Mouse (Mus musculus): ENCODE measurements around the gene Gpr176. TPM values are rescaled to one million over a fixed set of nuclear protein-coding genes. Genes with fewer than 3 reads are reported as not detected.

Gpr176 gene
- total RNA-seq, 2 experiments from 2014 or later = 0.08 to 0.16 TPM

DNA sequence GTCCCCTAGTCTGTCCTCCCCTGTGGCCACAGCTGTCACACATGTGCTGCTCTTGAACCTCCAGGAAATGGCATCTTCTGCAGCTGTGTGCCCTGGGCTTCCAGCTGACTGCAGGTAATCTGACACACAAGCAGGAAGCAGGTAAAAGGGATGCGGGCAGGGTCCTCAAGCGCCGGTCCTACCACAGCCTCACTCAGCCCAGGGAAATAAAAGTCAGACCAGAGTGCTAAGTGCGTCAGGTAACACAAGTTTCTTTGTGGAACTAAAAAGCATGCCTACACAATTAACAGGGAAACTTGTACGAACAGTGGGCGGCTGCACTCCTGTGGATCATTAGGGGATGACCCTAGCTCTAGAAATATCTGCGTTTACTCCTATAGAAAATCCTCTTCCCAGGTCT, 137.0 kb downstream of the Gpr176 start:
- DNase-seq = no peak

DNA sequence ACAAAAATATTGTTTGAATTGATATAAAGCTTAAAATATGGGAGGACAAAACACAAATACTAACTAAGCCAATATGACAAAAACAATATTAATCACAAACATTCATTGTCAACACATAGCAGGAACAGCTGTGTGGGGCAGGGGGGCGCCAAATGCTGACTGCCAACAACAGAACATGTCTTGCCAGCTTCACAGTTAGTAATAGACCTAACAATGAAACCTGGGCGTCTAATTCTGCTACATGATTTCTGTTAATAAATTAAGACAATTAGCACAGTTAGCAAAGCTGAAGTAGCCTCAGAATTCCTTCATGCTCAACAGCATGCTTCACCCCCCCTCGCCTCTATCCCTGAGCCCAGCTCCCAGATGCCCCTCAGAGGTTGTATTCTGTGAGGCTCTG, 137.6 kb downstream of the Gpr176 start:
- DNase-seq = no peak

DNA sequence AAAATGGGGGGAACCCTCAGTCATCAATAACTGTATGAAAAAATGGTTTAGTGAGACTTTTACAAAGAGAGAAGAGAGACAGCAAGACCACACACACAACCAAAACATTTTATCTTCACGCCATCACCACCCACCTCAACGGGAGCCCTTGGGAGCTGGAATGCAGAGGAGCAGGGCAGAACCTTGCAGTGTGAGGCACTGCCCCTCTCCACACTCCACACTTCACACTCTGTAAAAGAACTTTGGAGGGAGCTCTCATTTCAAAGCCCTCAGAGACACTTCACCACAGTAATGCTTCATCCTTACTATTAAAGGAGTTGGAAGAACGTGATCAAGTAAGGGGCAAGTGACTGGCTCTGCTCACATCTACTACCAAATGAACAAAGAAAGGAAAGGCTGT, 142.7 kb downstream of the Gpr176 start:
- no peak for DNase-seq

GRCm38 (mm10) chr2:118228486-118229079, 144.6 kb downstream of the Gpr176 start:
- DNase-seq = no peak

Small RNA genes lying within 50 kb of the gene (microRNA-seq; reads per million reads assigned to microRNA genes)
- gene Gm22800 (ENCODE audit: borderline replicate concordance in 2 of 2) = 0 reads per million in 2 experiments

Other genes with a start within 250 kb of the Gpr176 start
- not detected for gene Fsip1, start 116.5 kb downstream of the Gpr176 start, total RNA-seq (2021)
- gene Eif2ak4, start 15.2 kb upstream of the Gpr176 start, total RNA-seq (2021) = 1 to 10 TPM; 3.4 to 3.5 TPM
- gene Srp14, start 106.3 kb upstream of the Gpr176 start, total RNA-seq (2021) = 100 to 1,000 TPM; 129 to 134 TPM
- gene Bmf, start 176.3 kb upstream of the Gpr176 start, total RNA-seq (2021) = 1 to 10 TPM; 3.4 to 4.7 TPM
- gene Bub1b, start 224.8 kb upstream of the Gpr176 start, total RNA-seq (2021) = 1 to 10 TPM; 1.0 to 1.2 TPM

All from gastrocnemius, postnatal 25 days (tissue).